Mouse (Mus musculus) left cerebral cortex, adult 2 months (tissue): ENCODE measurements at regions not wholly inside any gene's neighbourhood (a gene's known extent, or its start where the extent isn't known, plus 50 kb on each side); places are given as distances from the start of the nearest gene placed in this dataset.

Experiments used
- DNase-seq, 2 experiments: peaks; one replicate each; pipeline ENCODE4 v3.0.0; 2021 to 2022; ENCODE audit warnings: low spot score in 2 of 2, mixed read lengths in 1 of 2; ENCODE audit errors: extremely low spot score in 1 of 2
- H3K27ac ChIP-seq: fragments of 200-600 bp; 2 replicates; pipeline ENCODE4 v1.8.1; 2022
- H3K4me3 ChIP-seq: fragments of 200-600 bp; 2 replicates; pipeline ENCODE4 v1.8.1; 2022
- CTCF ChIP-seq: fragments of 200-600 bp; IDR thresholded peaks from 2 replicates; pipeline ENCODE4 v1.8.1; 2022; ENCODE audit warnings: antibody characterized with exemption, mild to moderate bottlenecking, moderate library complexity
- intact Hi-C: fragments of 180-260 bp; cut with DNase I; formaldehyde crosslinking; loops from one replicate; pipeline ENCODE4 v1.15.1; 2025

DNA sequence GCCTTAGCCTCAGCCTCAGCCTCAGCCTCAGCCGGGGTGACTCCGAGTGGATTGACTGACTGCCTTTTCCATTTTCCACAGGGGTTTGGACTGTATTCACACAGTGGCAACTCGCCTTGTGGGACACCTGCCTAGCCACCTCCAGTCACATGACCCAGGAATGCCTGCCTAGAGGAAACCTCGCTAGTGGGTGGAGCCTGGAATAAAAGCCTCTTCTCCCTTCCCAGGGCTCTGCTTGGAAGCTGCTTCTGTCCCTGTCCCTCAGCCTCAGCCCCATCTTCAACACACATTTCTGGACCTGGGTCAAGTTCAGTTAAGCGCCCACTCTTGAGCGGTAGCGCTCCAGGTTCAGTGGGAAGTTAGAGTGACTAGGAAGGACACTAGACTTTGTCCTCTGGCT is 68.0 kb upstream of the Prdm11 start:
- intact Hi-C loops, result loop anchor here (5.0 kb wide), 1 partner anchor 38 kb away; no protein-coding TSS in a partner anchor
- Histone ChIP-seq H3K4me3 (no peak overlapping the region), H3K27ac (no peak overlapping the region)
- no peak for TF ChIP-seq CTCF
- no peak for DNase-seq

DNA sequence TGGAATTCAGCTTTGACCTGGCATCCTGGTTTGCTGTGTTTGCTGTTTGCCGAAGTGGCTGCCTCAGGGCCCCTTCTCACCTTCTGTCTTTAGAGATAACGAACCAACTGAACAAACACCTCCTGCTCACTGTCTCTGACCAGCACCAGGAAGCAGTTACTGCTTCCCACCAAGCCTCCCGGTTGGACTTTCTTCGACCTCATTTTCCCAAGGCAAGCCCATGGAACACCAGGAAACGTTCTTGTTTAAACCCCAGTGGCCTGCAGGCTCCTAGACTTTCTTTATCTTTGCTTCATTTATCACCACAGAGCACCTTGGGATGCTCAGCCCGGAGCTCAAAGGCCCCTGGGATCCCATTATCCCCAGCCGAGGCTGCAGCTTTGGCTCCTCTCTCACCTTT is 66.4 kb upstream of the Prdm11 start:
- Histone ChIP-seq H3K4me3 (no peak overlapping the region), H3K27ac (no peak overlapping the region)
- TF ChIP-seq CTCF, result no peak
- no peak for DNase-seq
- intact Hi-C loops, result loop anchor here (5.0 kb wide), 1 partner anchor 40 kb away; no protein-coding TSS in a partner anchor

DNA sequence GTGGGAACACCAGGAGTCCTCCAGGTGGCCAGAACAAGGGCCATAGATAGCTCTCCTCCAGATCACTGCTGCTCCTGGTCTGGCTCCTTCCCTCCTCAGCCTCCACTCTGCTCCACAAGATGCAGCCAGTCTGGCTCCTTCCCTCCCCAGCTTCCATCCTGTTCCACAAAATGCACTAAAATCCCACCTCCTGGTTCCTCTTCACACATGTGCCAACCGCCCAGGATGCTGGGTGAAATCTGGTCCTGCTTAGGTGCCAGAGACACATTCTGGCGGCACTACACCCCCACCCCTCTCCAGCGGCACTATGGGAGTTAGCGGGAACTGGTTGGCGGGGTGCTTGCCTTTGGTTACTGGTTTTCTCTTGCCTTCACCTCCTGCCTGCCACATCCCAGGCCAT is 64.9 kb upstream of the Prdm11 start:
- Histone ChIP-seq H3K4me3 (no peak overlapping the region), H3K27ac (no peak overlapping the region)
- TF ChIP-seq CTCF, result no peak
- DNase-seq, result peak in 1 of 2 experiments; percentile 21
- intact Hi-C loops, result loop anchor here (5.0 kb wide), 1 partner anchor 41 kb away; no protein-coding TSS in a partner anchor

DNA sequence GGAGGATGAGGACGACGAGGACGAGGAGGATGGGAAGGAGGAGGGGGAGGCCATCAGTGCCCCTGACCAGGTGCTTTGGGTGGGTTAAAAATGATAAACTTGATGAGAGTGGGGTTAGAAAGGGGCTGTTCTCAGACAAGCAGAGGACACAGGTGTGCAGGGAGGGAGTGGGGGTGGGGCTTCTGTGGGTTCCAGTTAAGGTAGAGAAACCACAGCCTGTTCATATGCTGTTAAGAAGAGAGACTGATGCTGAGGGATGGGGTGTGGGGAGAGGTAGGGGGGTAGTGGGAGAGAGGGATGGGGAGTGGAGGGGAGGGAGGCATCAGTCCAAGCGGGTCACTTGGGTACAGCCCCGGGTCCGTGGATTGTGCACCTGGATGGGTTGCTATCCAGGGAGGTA is 60.6 kb upstream of the Prdm11 start:
- Histone ChIP-seq H3K4me3 (no peak overlapping the region), H3K27ac (no peak overlapping the region)
- no peak for TF ChIP-seq CTCF
- DNase-seq, result no peak
- intact Hi-C loops, result no loop called here

DNA sequence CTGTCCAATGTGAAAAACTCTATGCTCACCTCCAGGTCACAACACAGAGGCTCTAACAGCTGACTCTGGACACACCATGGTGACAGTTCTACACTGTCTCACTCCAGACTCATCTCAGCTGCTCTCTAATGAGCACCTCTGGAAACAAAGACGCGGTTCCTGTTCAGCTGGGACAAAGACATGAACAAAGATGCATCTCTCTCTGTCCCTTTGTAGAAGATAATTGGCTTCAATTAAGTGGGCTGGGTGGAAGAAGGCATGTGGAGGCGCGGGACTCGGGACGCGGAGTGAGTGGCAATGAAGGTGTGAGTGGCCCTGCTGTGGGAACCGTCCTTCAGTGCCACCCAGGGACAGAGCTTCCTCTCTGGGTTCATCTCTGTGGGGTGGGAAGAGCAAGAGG is 56.0 kb upstream of the Prdm11 start:
- Histone ChIP-seq H3K27ac (no peak overlapping the region), H3K4me3 (no peak overlapping the region)
- intact Hi-C loops, result no loop called here
- TF ChIP-seq CTCF, result no peak
- DNase-seq, result no peak

DNA sequence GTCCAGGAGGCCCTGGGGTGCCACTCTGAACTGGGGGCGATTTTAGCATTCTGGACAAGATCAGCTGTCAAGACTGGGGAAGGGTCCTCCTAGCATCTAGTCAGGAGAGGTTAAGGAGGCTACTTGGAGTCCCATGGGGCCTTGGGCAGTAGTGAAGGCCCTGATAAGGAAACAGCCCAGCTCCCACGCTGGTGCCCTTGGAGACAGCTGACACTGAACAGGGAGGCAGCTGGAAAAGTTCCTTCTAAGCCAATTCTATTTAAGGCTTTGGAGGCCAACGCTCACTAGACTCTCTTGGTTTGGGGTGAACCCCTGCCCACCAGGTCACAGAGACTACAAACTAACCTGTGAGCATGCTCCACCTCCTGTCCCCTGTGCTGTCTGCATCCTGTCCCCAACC is 53.8 kb upstream of the Prdm11 start:
- no peak for DNase-seq
- TF ChIP-seq CTCF, result no peak
- Histone ChIP-seq H3K4me3 (no peak overlapping the region), H3K27ac (no peak overlapping the region)
- intact Hi-C loops, result no loop called here

DNA sequence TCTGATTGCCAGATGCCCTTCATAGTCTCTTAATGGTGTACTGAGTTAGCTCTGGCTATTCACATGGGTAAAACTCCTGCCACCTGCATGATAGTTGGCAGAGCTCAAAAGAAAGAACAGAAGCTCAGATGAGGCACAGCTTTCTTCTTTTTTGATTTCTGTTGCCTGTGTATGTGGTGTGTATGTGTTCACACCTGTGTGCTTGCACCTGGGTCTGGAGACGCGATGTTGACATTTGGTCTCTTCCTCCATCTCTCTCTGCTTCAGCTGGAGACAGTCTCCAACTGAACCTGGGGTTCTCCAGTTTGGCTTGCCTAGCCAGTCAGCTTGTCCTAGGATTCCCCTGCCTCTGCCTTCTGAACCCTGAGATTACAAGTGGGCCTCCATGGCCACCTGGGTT is 51.0 kb upstream of the Prdm11 start:
- intact Hi-C loops, result no loop called here
- H3K4me3 ChIP-seq, result no peak overlapping the region
- no peak overlapping the region for H3K27ac ChIP-seq
- no peak for TF ChIP-seq CTCF
- no peak for DNase-seq

DNA sequence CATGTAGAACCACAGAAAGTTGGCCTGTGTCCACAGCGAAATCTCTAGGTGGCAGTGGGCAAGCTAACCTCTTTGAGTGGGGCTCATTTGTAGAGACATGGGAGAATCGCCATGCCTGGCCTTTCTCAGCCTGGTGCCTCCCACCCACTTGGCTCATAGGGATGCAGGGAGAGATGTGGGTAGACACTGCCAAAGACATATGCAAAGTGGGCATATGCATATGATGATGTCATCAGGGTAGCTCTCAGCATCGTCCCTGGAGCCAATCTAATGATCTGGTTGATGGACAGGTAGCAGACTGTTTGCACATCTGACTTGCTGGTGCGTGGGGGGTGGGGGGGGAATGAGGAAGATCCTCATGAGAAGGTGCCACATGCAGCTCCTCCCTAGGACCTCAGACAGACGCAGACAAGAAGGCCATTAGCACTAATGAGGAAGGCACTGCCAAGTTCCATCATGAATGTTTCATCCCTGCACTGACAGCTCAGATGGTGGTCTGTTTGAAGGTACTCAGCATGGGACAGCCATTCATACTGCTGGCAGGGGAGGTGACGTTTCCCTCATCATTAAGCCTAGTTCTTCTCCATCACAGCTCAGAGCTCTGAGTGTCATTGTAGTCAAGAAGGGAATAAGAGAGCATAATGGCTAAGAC is 50.2 kb upstream of the Prdm11 start:
- intact Hi-C loops, result no loop called here
- no peak for DNase-seq
- no peak for TF ChIP-seq CTCF
- Histone ChIP-seq H3K4me3 (no peak overlapping the region), H3K27ac (no peak overlapping the region)
